Mouse (Mus musculus) layer of hippocampus, adult 2 months (tissue): ENCODE data around the gene Gnb5. TPM values are rescaled to one million over a fixed set of nuclear protein-coding genes. Genes with fewer than 3 reads are reported as not detected.
"Not testable (repeated sequence)": the region's sequence is repeated elsewhere in the genome, so short reads cannot be mapped to it uniquely, and the experiment has no call there.

Source experiments
- DNase-seq, 2 experiments: peaks; one replicate each; pipeline ENCODE4 v3.0.0; 2022; ENCODE audit warnings: low spot score in 2 of 2
- H3K27ac ChIP-seq: fragments of 200-600 bp; 2 replicates; pipeline ENCODE4 v1.8.1; 2022
- H3K4me3 ChIP-seq: fragments of 200-600 bp; 2 replicates; pipeline ENCODE4 v1.8.1; 2022; ENCODE audit warnings: mild to moderate bottlenecking
- CTCF ChIP-seq: fragments of 200-600 bp; conservative IDR thresholded peaks from 2 replicates; pipeline ENCODE4 v1.8.1; 2022; ENCODE audit warnings: antibody characterized with exemption, mild to moderate bottlenecking, moderate library complexity
- total RNA-seq, 2 experiments: library from RNA; stranded (reverse); gene quantifications; 2 replicates each; pipeline ENCODE4 v1.2.3; 2021

Gene Gnb5
- total RNA-seq, 2 experiments from 2014 or later: 125 to 127 TPM

DNA sequence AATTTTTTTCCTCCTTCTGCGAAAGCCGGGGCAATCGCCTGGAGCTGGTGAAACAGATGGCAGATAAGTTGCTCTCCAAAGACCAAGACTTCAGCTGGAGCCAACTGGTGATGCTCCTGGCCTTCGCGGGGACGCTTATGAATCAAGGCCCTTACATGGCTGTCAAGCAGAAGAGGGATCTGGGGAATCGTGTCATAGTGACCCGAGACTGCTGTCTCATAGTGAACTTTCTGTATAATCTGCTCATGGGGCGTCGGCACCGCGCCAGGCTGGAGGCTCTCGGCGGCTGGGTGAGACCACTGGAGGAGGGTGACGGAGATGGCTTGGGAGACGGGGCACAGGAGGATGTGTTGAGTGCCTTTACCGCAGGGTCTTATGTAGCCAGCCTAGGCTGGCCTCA lies 42.0 kb downstream of the Gnb5 start:
- Histone ChIP-seq H3K27ac (no peak overlapping the region), H3K4me3 (no peak overlapping the region)
- TF ChIP-seq CTCF: no peak
- no peak for DNase-seq

DNA sequence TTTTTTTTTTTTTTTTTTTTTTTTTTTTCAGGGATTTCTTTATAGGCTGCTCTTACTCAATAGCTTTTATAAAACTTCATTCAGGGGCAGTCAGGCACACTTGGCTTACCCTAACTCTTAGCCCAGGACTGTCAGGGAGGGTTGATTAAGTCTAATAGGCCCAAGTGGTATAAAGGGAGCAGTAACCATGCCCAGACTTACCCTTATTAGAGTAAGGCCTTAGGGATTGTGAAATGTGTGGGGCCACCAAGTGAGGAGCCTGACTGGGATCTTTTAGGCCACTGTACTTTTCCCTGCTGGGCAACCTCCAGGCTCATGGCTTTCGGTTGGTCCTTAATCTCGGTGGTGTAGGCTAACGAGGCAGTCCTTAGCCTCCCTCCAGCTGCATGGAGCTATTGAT lies 42.6 kb downstream of the Gnb5 start:
- no peak for DNase-seq
- Histone ChIP-seq H3K27ac (no peak overlapping the region), H3K4me3 (no peak overlapping the region)
- no peak for TF ChIP-seq CTCF

DNA sequence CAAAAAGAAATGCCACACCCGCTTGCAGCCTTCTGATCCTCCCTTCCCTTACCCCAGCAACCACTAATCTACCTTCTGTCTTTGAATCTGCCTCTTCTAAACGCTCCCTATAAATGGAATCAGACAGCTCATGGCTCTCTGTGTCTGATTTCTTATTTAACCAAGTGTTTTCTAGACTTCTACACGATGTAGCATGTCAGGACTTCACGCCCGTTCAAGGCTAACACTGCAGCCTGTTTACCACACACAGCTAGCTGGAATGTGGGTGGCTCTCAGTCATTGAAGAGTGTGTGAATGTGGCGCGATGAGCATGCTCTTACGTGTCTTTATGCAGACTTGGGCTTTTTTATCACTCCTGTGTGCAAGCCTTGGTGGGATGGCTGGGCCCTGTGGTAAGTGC lies 47.0 kb downstream of the Gnb5 start:
- Histone ChIP-seq H3K27ac (no peak overlapping the region), H3K4me3 (no peak overlapping the region)
- no peak for DNase-seq
- no peak for TF ChIP-seq CTCF

- TF ChIP-seq CTCF: no peak
- no peak for DNase-seq
- Histone ChIP-seq H3K4me3 (no peak overlapping the region), H3K27ac (no peak overlapping the region)
Observed at GRCm38 (mm10) chr9:75355783-75356182, 49.7 kb downstream of the Gnb5 start.

DNA sequence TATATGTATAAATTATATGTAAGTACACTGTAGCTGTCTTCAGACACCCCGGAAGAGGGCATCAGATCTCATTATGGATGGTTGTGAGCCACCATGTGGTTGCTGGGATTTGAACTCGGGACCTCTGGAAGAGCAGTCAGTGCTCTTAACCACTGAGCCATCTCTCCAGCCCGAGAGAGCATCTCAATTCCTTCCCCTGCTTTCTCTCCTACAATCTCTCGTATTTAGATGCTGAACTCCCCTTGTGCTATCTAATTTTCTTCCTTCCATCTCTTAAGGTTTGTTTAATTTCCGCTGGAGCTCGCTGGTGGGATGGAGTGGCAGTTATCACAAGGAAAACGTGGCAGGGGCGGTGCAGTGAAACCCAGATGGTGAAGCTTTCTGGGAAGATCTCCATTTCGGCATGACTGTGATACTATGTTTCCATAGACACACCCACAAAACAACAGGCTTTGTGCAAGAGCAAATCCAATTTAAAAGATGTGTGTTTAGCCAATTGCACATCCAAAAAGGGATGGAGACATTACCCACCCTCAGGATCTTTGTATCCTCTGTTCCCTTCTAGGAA lies 51.1 kb downstream of the Gnb5 start:
- H3K27ac ChIP-seq: no peak overlapping the region
- no peak for TF ChIP-seq CTCF
- DNase-seq: peak; percentile 41 to 70
- no peak overlapping the region for H3K4me3 ChIP-seq

DNA sequence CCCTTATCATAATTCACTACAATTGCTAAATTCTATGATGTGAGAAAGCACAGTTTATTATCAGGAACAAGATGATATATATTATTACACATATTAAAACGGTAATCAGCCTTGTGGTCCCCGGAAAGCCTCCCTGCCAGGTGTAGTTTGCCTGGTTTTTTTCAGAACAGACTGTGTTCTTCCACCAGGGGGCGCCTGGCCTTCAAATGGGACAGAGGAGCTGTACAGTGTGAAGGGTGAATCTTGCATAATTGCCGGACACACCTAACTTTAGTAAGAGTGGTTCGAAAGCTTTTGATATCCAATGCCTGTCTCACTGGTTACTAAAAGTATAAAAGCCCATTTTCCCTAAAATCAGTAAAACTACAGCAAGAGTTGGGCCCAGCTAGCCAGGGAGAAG lies 55.6 kb downstream of the Gnb5 start:
- Histone ChIP-seq H3K4me3 (no peak overlapping the region), H3K27ac (no peak overlapping the region)
- peak; percentile 93 for TF ChIP-seq CTCF
- peak in 1 of 2 experiments; percentile 72 for DNase-seq

DNA sequence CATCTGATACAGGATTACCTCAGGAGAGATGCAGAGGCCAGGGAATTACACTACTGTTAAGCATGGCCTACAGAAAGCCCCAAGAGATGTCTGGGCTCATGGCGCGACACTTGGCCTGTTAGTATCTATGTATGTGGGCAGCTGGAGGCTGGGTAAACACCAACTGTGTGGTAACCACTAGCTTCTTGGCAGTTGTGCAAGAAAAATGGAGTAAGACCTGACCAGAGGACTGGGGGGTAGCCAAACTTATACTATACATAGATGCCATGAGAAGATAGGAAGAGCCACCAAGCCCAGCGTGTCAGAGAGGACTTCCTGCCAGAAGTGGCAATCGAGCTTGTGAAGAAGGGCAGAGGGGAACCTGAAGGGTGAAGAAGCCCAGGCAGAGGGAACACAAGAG lies 56.1 kb downstream of the Gnb5 start:
- no peak for TF ChIP-seq CTCF
- no peak for DNase-seq
- no peak overlapping the region for H3K4me3 ChIP-seq
- H3K27ac ChIP-seq: no peak overlapping the region

GRCm38 (mm10) chr9:75363001-75363400 lies 56.9 kb downstream of the Gnb5 start:
- Histone ChIP-seq H3K27ac (no peak overlapping the region), H3K4me3 (no peak overlapping the region)
- DNase-seq: no peak
- no peak for TF ChIP-seq CTCF

GRCm38 (mm10) chr9:75363702-75364101 lies 57.6 kb downstream of the Gnb5 start:
- not testable (repeated sequence) for DNase-seq, H3K4me3 ChIP-seq, H3K27ac ChIP-seq

DNA sequence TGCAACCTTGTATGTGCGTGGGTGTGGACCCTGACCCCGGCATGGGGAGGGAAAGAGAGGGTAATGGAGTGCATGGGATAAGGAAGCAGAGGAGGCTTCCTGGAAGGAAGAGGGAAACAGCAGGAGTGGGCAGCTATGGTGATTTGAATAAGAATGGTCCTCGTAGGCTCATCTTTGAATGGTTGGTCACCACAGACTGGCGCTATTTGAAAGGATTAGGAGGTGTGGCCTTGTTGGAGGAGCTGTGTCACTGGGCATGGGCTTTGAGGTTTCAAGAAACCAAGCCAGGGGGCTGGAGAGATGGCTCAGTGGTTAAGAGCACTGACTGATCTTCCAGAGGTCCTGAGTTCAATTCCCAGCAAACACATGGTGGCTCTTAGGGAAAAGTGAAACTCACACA lies 59.1 kb downstream of the Gnb5 start:
- Histone ChIP-seq H3K4me3 (no peak overlapping the region), H3K27ac (no peak overlapping the region)
- no peak for DNase-seq
- TF ChIP-seq CTCF: no peak

GRCm38 (mm10) chr9:75366191-75366590 lies 60.1 kb downstream of the Gnb5 start:
- H3K4me3 ChIP-seq: no peak overlapping the region
- TF ChIP-seq CTCF: no peak
- H3K27ac ChIP-seq: no peak overlapping the region
- DNase-seq: no peak

GRCm38 (mm10) chr9:75368779-75369178 lies 62.7 kb downstream of the Gnb5 start:
- DNase-seq: no peak
- no peak overlapping the region for H3K27ac ChIP-seq
- TF ChIP-seq CTCF: no peak
- H3K4me3 ChIP-seq: no peak overlapping the region

GRCm38 (mm10) chr9:75375606-75376005 lies 69.5 kb downstream of the Gnb5 start:
- no peak overlapping the region for H3K27ac ChIP-seq
- DNase-seq: no peak
- TF ChIP-seq CTCF: no peak
- no peak overlapping the region for H3K4me3 ChIP-seq

- TF ChIP-seq CTCF: no peak
- no peak for DNase-seq
- Histone ChIP-seq H3K27ac (no peak overlapping the region), H3K4me3 (no peak overlapping the region)
Observed at GRCm38 (mm10) chr9:75376428-75376827, 70.3 kb downstream of the Gnb5 start.

DNA sequence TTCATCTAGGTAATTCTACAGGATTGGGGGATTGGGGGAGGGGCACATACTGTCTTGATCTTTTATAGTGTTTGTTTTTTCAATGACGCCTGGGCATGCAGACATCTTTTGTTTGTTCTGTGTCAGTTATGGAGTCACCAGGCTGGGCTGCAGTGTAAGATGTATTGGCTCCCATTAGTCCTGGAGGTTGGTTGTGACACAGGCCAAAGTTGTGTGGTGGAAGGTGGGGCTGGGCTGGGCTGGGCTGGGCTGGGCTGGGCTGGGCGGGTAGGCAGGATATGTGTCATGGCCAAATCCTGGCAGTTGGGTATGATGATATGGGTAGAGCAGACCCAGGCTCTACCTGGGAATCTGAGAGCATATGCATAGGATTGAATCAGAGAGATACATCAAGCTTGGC lies 72.7 kb downstream of the Gnb5 start:
- DNase-seq: no peak
- no peak overlapping the region for H3K4me3 ChIP-seq
- TF ChIP-seq CTCF: no peak
- no peak overlapping the region for H3K27ac ChIP-seq
